Mouse (Mus musculus): Measurements from ENCODE around the gene Pskh1. TPM values are rescaled to one million over a fixed set of nuclear protein-coding genes. Genes with fewer than 3 reads are reported as not detected.

The Pskh1 gene
- total RNA-seq, 1 experiment from 2014 or later = 23.7 TPM

- ATAC-seq (replicated peaks; ENCODE audit: low read depth, poor library complexity, severe bottlenecking) = no peak
These were observed 9.4 kb upstream of the Pskh1 start for GRCm38 (mm10) chr8:105890870-105891269.

- ATAC-seq (replicated peaks; ENCODE audit: low read depth, poor library complexity, severe bottlenecking) = peak; percentile 52; the same call in 1 of the 2 replicates
These were observed 7.8 kb upstream of the Pskh1 start for GRCm38 (mm10) chr8:105892432-105892831.

GRCm38 (mm10) chr8:105893339-105893738 lies 6.9 kb upstream of the Pskh1 start, which contains the start of gene Nrn1l:
Nrn1l (plus strand) TSS chr8:105893567.
- peak; percentile 73 for ATAC-seq (replicated peaks; ENCODE audit: low read depth, poor library complexity, severe bottlenecking)

GRCm38 (mm10) chr8:105897801-105898480 lies 2.3 kb upstream of the Pskh1 start:
- no peak for ATAC-seq (replicated peaks; ENCODE audit: low read depth, poor library complexity, severe bottlenecking)

GRCm38 (mm10) chr8:105900941-105901616 lies 838 bp downstream of the Pskh1 start:
- ATAC-seq (replicated peaks; ENCODE audit: low read depth, poor library complexity, severe bottlenecking) = peak; percentile 73

- ATAC-seq (replicated peaks; ENCODE audit: low read depth, poor library complexity, severe bottlenecking) = no peak
These were observed 19.1 kb downstream of the Pskh1 start for GRCm38 (mm10) chr8:105919390-105919789.

- ATAC-seq (replicated peaks; ENCODE audit: low read depth, poor library complexity, severe bottlenecking) = no peak
These were observed 24.9 kb downstream of the Pskh1 start for GRCm38 (mm10) chr8:105925123-105925522.

- ATAC-seq (replicated peaks; ENCODE audit: low read depth, poor library complexity, severe bottlenecking) = peak; percentile 86
These were observed 30.4 kb downstream of the Pskh1 start for GRCm38 (mm10) chr8:105930602-105931001.

GRCm38 (mm10) chr8:105931271-105931670 lies 31.0 kb downstream of the Pskh1 start:
- no peak for ATAC-seq (replicated peaks; ENCODE audit: low read depth, poor library complexity, severe bottlenecking)

GRCm38 (mm10) chr8:105932525-105932924 lies 32.3 kb downstream of the Pskh1 start:
- no peak for ATAC-seq (replicated peaks; ENCODE audit: low read depth, poor library complexity, severe bottlenecking)

- ATAC-seq (replicated peaks; ENCODE audit: low read depth, poor library complexity, severe bottlenecking) = no peak
These were observed 33.5 kb downstream of the Pskh1 start, which contains the start of gene Ctrl for GRCm38 (mm10) chr8:105933762-105934161. Ctrl (minus strand) TSS chr8:105933862.

- ATAC-seq (replicated peaks; ENCODE audit: low read depth, poor library complexity, severe bottlenecking) = peak; percentile 9
These were observed 34.9 kb downstream of the Pskh1 start for GRCm38 (mm10) chr8:105935105-105935504.

- ATAC-seq (replicated peaks; ENCODE audit: low read depth, poor library complexity, severe bottlenecking) = no peak
These were observed 35.8 kb downstream of the Pskh1 start for GRCm38 (mm10) chr8:105935863-105936603.

- peak; percentile 80 for ATAC-seq (replicated peaks; ENCODE audit: low read depth, poor library complexity, severe bottlenecking)
These were observed 36.7 kb downstream of the Pskh1 start for GRCm38 (mm10) chr8:105936866-105937475.

GRCm38 (mm10) chr8:105937496-105938305 lies 37.5 kb downstream of the Pskh1 start:
- ATAC-seq (replicated peaks; ENCODE audit: low read depth, poor library complexity, severe bottlenecking) = peak; percentile 46

GRCm38 (mm10) chr8:105938306-105938669 lies 38.0 kb downstream of the Pskh1 start, which contains the start of gene Psmb10:
Psmb10 (minus strand) TSS chr8:105938444.
- peak; percentile 53 for ATAC-seq (replicated peaks; ENCODE audit: low read depth, poor library complexity, severe bottlenecking)

GRCm38 (mm10) chr8:105942026-105942425 lies 41.8 kb downstream of the Pskh1 start:
- ATAC-seq (replicated peaks; ENCODE audit: low read depth, poor library complexity, severe bottlenecking) = no peak

GRCm38 (mm10) chr8:105942542-105942941 lies 42.3 kb downstream of the Pskh1 start:
- no peak for ATAC-seq (replicated peaks; ENCODE audit: low read depth, poor library complexity, severe bottlenecking)

GRCm38 (mm10) chr8:105943321-105943739 lies 43.1 kb downstream of the Pskh1 start, which contains the start of gene Lcat:
Lcat (minus strand) TSS chr8:105943382.
- ATAC-seq (replicated peaks; ENCODE audit: low read depth, poor library complexity, severe bottlenecking) = no peak
